Mouse (Mus musculus) C2C12 (cell line): Measurements from ENCODE around the gene Chrdl2.

Experiments used
- CTCF ChIP-seq: IDR thresholded peaks from one replicate; pipeline ENCODE4 v1.5.1; 2011; ENCODE audit not compliant: control insufficient read depth, insufficient read depth, insufficient read length
- FOSL1 ChIP-seq: IDR thresholded peaks from one replicate; pipeline ENCODE4 v1.8.0; 2011; ENCODE audit warnings: mild to moderate bottlenecking, low read length; ENCODE audit not compliant: poor library complexity, insufficient read depth, severe bottlenecking
- MYOD1 ChIP-seq: IDR thresholded peaks from one replicate; pipeline ENCODE4 v1.6.1; 2011; ENCODE audit warnings: low read depth; ENCODE audit not compliant: control insufficient read depth, insufficient read length
- MYOG ChIP-seq: IDR thresholded peaks from one replicate; pipeline ENCODE4 v1.6.1; 2011; ENCODE audit not compliant: control insufficient read depth, insufficient read length; ENCODE audit errors: extremely low read depth
- USF1 ChIP-seq: IDR thresholded peaks from one replicate; pipeline ENCODE4 v1.6.1; 2011; ENCODE audit warnings: low read depth, mild to moderate bottlenecking, control low read depth, moderate library complexity

GRCm38 (mm10) chr7:100012085-100012484, 6.1 kb downstream of the Chrdl2 start:
- no peak for TF ChIP-seq CTCF
- TF ChIP-seq MYOD1, result no peak
- TF ChIP-seq USF1, result no peak
- TF ChIP-seq MYOG, result no peak
- TF ChIP-seq FOSL1, result no peak
